Mouse (Mus musculus) R1 (cell line): ENCODE measurements around the gene Hk2.

Source experiments
- DNase-seq: peaks from one replicate; pipeline ENCODE4 v3.0.0-alpha.2; 2018; ENCODE audit warnings: low read depth, low spot score

Gene Hk2

GRCm38 (mm10) chr6:82774321-82774764 is at the start of gene Hk2:
Hk2 (minus strand) TSS chr6:82774454.
- DNase-seq = peak; percentile 98

DNA sequence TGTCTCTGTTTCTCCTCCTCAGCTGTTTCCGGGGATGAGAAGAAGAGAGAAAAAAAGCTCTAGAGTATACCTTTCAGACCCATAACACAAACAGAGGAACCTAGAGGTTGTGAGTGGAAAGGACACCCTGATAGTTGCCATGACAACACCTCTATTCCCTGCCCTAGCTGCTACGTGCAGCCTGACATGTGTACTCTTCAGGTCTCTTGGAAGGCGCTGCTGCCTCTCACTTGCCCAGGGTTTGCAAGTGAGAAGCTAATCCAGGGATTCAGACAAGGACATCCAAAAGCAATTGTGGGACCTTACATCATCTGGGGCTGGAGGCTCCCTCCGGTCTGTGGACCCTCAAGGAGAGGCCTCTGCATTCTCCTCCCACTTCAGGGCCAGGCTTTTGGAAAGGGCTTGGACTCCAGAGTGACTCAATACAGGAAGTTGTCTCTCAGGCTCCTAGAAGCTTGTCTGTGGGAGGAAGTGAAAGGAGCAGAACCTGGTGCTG is 47.6 kb upstream of the Hk2 start:
- DNase-seq = peak; percentile 69

- no peak for DNase-seq
Observed at GRCm38 (mm10) chr6:82820716-82821115, 46.5 kb upstream of the Hk2 start.

DNA sequence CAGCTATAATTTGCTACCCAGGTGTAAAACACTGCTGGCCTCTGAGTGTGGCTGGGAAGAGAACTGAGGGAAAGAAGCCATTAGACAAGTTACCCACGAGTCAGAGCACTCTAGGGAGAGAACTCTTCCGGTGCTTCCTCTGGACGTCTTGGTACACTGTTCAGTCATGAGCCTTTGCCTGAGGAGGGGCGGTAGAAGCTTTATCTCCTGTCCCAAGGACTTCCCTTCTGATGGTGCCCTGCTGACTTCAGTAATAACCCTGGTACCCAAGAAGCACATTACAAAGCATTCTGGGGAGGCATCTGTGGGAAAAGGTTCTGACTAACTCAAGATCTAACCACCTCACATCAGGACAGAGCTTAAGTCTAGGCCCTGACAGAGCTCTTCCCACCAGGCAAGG is 40.6 kb upstream of the Hk2 start:
- no peak for DNase-seq

DNA sequence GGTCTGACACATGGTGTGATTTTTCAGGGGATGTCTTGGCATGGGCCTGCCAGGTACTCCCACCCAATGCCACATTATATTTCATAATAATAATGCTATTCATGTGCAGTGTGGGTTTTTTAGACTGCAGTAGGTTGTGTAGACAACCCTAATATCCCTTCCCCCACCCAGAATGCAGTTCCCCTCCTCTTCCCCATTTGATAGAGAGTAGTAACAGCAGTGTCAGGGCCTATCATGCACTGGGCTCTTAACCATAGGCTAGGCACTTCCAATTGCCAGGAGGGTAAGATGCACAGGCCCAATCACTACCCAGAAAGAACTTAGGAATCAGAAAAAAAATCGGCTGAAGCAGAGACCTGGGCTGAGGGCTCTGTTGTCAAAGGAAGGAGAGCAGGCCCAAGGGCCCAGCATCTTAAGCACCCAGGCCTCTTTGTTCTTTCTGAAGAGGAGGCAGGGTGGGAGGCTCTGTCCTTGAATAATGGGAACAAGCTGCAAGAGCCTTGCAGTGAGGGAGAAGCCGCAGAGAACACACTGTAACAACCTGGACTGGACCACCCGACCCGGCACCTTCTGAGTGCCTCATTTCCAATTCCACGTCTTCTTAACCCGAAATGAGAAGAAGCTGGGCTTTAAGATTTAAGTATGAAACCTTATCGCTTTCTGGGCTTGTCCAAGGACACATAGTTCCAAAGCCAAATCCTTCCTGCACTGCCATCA is 33.9 kb upstream of the Hk2 start:
- DNase-seq = no peak

- no peak for DNase-seq
Observed at GRCm38 (mm10) chr6:82806971-82807370, 32.7 kb upstream of the Hk2 start.

GRCm38 (mm10) chr6:82806503-82806902 is 32.2 kb upstream of the Hk2 start:
- no peak for DNase-seq

GRCm38 (mm10) chr6:82805894-82806293 is 31.6 kb upstream of the Hk2 start:
- DNase-seq = no peak

DNA sequence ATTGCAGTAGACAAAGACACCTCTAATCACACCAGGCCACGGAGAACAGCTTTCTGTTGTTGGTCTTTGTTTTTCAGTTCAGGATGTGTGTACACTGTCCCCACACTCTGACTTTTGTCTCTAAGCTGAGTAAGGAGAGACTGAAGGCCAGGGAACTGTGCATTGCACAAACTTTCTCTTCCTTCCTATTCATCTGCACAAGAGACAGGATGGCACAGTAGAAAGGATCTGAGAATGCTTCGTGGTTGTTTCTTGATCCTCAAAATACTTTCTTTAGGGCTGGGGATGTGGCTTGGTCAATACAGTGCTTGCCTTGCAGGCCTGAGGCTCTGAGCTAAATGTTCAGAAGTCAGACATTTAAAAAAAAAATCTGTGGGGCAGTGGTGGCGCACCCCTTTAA is 30.7 kb upstream of the Hk2 start:
- DNase-seq = no peak

DNA sequence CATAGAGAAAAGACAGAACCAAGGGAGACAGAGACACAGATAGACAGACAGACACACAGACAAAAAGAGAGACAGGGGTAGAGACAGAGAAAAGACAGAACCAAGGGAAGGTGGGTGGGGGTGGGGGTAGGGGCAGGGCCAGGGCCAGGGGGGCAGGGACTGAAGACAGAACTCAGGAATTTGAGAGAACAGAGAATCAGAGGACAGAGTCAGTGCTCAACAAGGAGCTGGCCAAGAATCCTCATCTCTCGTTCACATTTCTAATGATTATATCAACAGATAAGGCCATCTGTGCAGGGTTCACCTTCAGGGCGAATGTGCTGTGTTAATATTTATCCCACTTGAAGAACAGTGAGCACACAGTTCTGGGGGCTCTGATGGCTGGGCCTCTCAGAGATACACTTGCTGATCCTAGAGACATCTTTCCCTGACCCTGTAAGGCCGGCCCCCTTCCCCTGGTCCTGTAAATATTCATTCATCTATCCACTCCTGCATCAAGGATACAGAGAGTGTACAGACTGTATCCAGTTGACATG is 24.0 kb upstream of the Hk2 start:
- DNase-seq = no peak

DNA sequence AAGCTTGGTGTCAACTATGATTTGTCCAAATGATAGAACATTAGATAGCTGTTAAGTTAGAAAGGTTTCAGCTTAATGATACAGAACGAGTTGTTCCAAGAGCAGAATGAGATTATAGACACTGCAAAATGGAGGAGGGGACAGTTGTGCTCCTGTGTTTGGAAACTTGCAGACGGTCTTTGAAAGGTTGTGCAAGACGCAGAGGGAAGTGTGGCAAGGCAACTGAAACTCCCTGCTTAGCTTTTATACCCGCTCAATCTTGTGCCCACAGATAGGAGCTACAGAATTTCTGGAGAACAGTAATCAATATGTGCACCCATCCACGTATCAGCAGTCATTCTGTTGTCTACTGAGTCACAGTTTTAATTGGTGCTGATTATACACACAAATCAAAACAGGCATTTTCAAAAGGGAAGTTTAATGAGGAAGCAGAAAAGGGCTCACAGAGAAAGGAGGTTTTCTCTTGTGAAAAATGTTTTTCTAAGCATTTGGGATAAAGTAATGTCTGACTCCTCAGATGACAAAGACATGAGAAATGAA is 23.1 kb upstream of the Hk2 start:
- no peak for DNase-seq

DNA sequence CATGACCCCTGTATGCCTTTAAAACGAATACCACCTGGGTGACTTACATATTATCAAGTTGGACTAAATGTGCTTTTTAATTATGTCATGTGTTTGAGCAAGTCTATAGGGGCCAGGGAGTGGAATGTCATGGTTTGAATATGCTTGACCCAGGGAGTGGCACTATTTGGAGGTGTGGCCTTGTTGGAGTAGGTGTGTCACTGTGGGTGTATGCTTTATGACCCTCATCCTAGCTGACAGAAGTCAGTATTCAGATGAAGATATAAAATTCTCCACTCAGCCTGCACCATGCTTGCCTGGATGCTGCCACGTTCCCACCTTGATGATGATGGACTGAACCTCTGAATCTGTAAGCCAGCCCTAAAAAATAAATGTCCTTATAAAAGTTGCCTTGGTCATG is 16.6 kb upstream of the Hk2 start:
- no peak for DNase-seq

GRCm38 (mm10) chr6:82783906-82784305 is 9.7 kb upstream of the Hk2 start:
- no peak for DNase-seq

GRCm38 (mm10) chr6:82780802-82781393 is 6.6 kb upstream of the Hk2 start:
- DNase-seq = no peak

- no peak for DNase-seq
Observed at GRCm38 (mm10) chr6:82780369-82780768, 6.1 kb upstream of the Hk2 start.

GRCm38 (mm10) chr6:82777124-82777654 is 2.9 kb upstream of the Hk2 start:
- no peak for DNase-seq

- no peak for DNase-seq
Observed at GRCm38 (mm10) chr6:82775386-82775785, 1.1 kb upstream of the Hk2 start.

- DNase-seq = peak; percentile 93
Observed at GRCm38 (mm10) chr6:82773261-82774131, 758 bp downstream of the Hk2 start.

- peak; percentile 97 for DNase-seq
Observed at GRCm38 (mm10) chr6:82772451-82773101, 1.7 kb downstream of the Hk2 start.

DNA sequence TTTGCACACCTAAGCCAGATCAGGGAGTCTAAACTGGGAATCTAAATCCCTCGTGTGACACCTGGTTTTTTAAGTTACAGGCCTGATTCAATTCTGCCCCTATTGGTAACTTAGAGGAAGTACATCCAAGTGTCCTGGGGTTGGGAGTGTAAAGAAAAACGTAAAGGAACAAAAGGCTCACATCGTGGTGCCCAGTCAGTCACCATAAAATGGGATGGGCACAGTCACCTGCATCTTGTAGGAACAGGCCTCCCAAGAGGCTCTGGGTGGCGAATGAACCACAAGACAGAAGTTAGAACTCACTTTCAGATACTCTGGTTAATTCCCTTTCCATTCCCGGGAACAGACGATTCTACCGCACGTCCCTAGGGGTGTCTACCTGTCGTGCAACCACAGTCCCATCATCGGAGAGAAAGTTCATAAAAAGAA is 2.3 kb downstream of the Hk2 start:
- DNase-seq = peak; percentile 90

DNA sequence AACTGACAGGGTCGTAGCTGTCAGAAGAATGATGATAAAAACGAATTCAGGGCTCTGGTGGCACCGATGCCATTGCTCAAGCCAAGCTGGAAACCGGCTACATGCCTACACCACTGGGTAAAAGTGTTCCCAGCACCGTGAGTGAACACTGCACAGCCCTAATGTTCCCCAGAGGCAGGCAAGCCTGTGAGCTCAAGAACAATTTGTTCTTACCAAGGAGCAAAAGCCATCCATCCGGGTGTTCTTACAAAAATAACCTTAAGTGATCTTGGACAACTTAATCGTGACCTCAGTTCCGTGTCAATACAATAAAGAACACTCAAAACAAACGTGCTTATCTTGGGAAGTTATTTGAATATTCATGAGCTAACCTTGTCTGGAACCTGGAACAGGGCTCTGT is 3.2 kb downstream of the Hk2 start:
- no peak for DNase-seq
